Mouse (Mus musculus) kidney, embryonic 16.5 days (tissue): ENCODE data around the gene Cox8c. TPM values are rescaled to one million over a fixed set of nuclear protein-coding genes. Genes with fewer than 3 reads are reported as not detected.

ENCODE experiments used
- ATAC-seq: fragments of 200-750 bp; cut with Nextera tagmentation; 2 replicates; pipeline ENCODE4 v1.8.0; 2017; ENCODE audit warnings: moderate TSS enrichment; ENCODE audit not compliant: low FRiP score, low TSS enrichment
- H3K27ac ChIP-seq: fragments of 300-500 bp; sonication (generic); 2 replicates; pipeline ENCODE4 v1.5.1; 2014; ENCODE audit warnings: low read length
- H3K27me3 ChIP-seq: fragments of 300-500 bp; sonication (generic); 2 replicates; pipeline ENCODE4 v1.6.1; 2014; ENCODE audit warnings: low read length, control low read depth, mixed read lengths; ENCODE audit not compliant: insufficient read depth
- H3K36me3 ChIP-seq: fragments of 300-500 bp; sonication (generic); 2 replicates; pipeline ENCODE4 v1.6.1; 2014; ENCODE audit warnings: low read length, control low read depth, mixed read lengths; ENCODE audit not compliant: insufficient read depth
- H3K4me1 ChIP-seq: fragments of 300-500 bp; sonication (generic); 2 replicates; pipeline ENCODE4 v1.6.1; 2014; ENCODE audit warnings: low read length, control low read depth, mixed read lengths; ENCODE audit not compliant: insufficient read depth
- H3K4me2 ChIP-seq: fragments of 300-500 bp; sonication (generic); replicated peaks from 2 replicates; pipeline ENCODE4 v1.6.1; 2014; ENCODE audit warnings: low read depth, low read length
- H3K4me3 ChIP-seq: fragments of 300-500 bp; sonication (generic); 2 replicates; pipeline ENCODE4 v1.5.1; 2014; ENCODE audit warnings: mild to moderate bottlenecking, low read length
- H3K9ac ChIP-seq: fragments of 300-500 bp; sonication (generic); replicated peaks from 2 replicates; pipeline ENCODE4 v1.6.1; 2014; ENCODE audit warnings: low read length
- H3K9me3 ChIP-seq: fragments of 300-500 bp; sonication (generic); 2 replicates; pipeline ENCODE4 v1.6.1; 2016; ENCODE audit warnings: low read length, control low read depth
- WGBS: fragments of 180-500 bp; shearing (Covaris S2); extraction: QIAGEN DNeasy Blood & Tissue Kit; methylation state at CpG from one replicate; pipeline ENCODE4 v1.1.7; 2014; 5-methylcytosine and 5-hydroxymethylcytosine counted together
- polyA plus RNA-seq: library from polyadenylated mRNA; unstranded; fragments of >200 nt; fragmentation: Nextera tagmentation; extraction: Ambion mirVana; gene quantifications from 2 replicates; pipeline ENCODE4 v1.2.1, GENCODE M21; 2015

The Cox8c gene
- polyA plus RNA-seq, 1 experiment from 2014 or later: not detected

- ATAC-seq: no peak
- Histone ChIP-seq H3K4me2 (no peak overlapping the region), H3K27me3 (no peaks in the 10 kb centered on the region), H3K27ac (no peak overlapping the region), H3K9ac (no peak overlapping the region), H3K36me3 (no peaks in the 10 kb centered on the region), H3K4me3 (no peak overlapping the region), H3K4me1 (no peaks in the 10 kb centered on the region), H3K9me3 (0 out of 2 replicates have a peak, but pooled peaks cover 3% of the 10 kb centered on the region)
- 48% methylated on average over 5 of the region's 5 CpGs for WGBS
These were observed 10.5 kb upstream of the Cox8c start for GRCm38 (mm10) chr12:102888568-102888967.

GRCm38 (mm10) chr12:102908191-102908590 is 9.1 kb downstream of the Cox8c start:
- Histone ChIP-seq H3K4me1 (no peaks in the 10 kb centered on the region), H3K4me2 (no peak overlapping the region), H3K27me3 (no peaks in the 10 kb centered on the region), H3K9ac (no peak overlapping the region), H3K9me3 (no peaks in the 10 kb centered on the region), H3K4me3 (no peak overlapping the region), H3K27ac (no peak overlapping the region), H3K36me3 (no peaks in the 10 kb centered on the region)
- no peak for ATAC-seq
- 55% methylated on average over 3 of the region's 3 CpGs for WGBS

GRCm38 (mm10) chr12:102916073-102916472 is 17.0 kb downstream of the Cox8c start:
- 9% methylated on average over 2 of the region's 2 CpGs for WGBS
- Histone ChIP-seq H3K4me1 (no peaks in the 10 kb centered on the region), H3K27me3 (no peaks in the 10 kb centered on the region), H3K27ac (no peak overlapping the region), H3K4me2 (no peak overlapping the region), H3K4me3 (no peak overlapping the region), H3K9ac (no peak overlapping the region), H3K9me3 (no peaks in the 10 kb centered on the region), H3K36me3 (no peaks in the 10 kb centered on the region)
- no peak for ATAC-seq

GRCm38 (mm10) chr12:102929764-102930163 is 30.6 kb downstream of the Cox8c start:
- no peak overlapping the region for H3K4me2 ChIP-seq
- no peaks in the 10 kb centered on the region for H3K27me3 ChIP-seq
- 71% methylated on average over 4 of the region's 4 CpGs for WGBS
- H3K4me3 ChIP-seq: no peak overlapping the region
- H3K27ac ChIP-seq: no peak overlapping the region
- no peak for ATAC-seq
- no peak overlapping the region for H3K9ac ChIP-seq
- H3K36me3 ChIP-seq: no peaks in the 10 kb centered on the region
- H3K4me1 ChIP-seq: no peaks in the 10 kb centered on the region
- H3K9me3 ChIP-seq: no peaks in the 10 kb centered on the region

GRCm38 (mm10) chr12:102930335-102930734 is 31.2 kb downstream of the Cox8c start:
- Histone ChIP-seq H3K27me3 (no peaks in the 10 kb centered on the region), H3K36me3 (no peaks in the 10 kb centered on the region), H3K4me2 (no peak overlapping the region), H3K4me1 (no peaks in the 10 kb centered on the region), H3K9me3 (no peaks in the 10 kb centered on the region), H3K9ac (no peak overlapping the region), H3K27ac (no peak overlapping the region), H3K4me3 (no peak overlapping the region)
- 67% methylated on average over 1 of the region's 1 CpGs for WGBS
- ATAC-seq: no peak

- no peak for ATAC-seq
- no peak overlapping the region for H3K4me2 ChIP-seq
- no peaks in the 10 kb centered on the region for H3K27me3 ChIP-seq
- H3K9ac ChIP-seq: no peak overlapping the region
- H3K4me3 ChIP-seq: no peak overlapping the region
- no peaks in the 10 kb centered on the region for H3K4me1 ChIP-seq
- H3K9me3 ChIP-seq: no peaks in the 10 kb centered on the region
- WGBS: 91% methylated on average over 7 of the region's 7 CpGs
- no peaks in the 10 kb centered on the region for H3K36me3 ChIP-seq
- no peak overlapping the region for H3K27ac ChIP-seq
These were observed 31.7 kb downstream of the Cox8c start for GRCm38 (mm10) chr12:102930789-102931188.

GRCm38 (mm10) chr12:102935892-102936291 is 36.8 kb downstream of the Cox8c start:
- no peaks in the 10 kb centered on the region for H3K27me3 ChIP-seq
- WGBS: 39% methylated on average over 1 of the region's 1 CpGs
- H3K4me1 ChIP-seq: no peaks in the 10 kb centered on the region
- no peak overlapping the region for H3K4me2 ChIP-seq
- H3K27ac ChIP-seq: no peak overlapping the region
- H3K4me3 ChIP-seq: no peak overlapping the region
- ATAC-seq: no peak
- H3K9me3 ChIP-seq: 0 out of 2 replicates have a peak, but pooled peaks cover 2% of the 10 kb centered on the region
- no peak overlapping the region for H3K9ac ChIP-seq
- H3K36me3 ChIP-seq: no peaks in the 10 kb centered on the region

GRCm38 (mm10) chr12:102945571-102945970 is 46.5 kb downstream of the Cox8c start:
- no peak overlapping the region for H3K9ac ChIP-seq
- no peak overlapping the region for H3K4me2 ChIP-seq
- WGBS: 71% methylated on average over 1 of the region's 1 CpGs
- H3K27ac ChIP-seq: no peak overlapping the region
- H3K27me3 ChIP-seq: peaks cover 10% of the 10 kb centered on the region
- H3K9me3 ChIP-seq: 0 out of 2 replicates have a peak, but pooled peaks cover 3% of the 10 kb centered on the region
- no peaks in the 10 kb centered on the region for H3K36me3 ChIP-seq
- ATAC-seq: no peak
- H3K4me1 ChIP-seq: peaks cover 5% of the 10 kb centered on the region; the same call in 1 of the 2 replicates
- no peak overlapping the region for H3K4me3 ChIP-seq

GRCm38 (mm10) chr12:102947826-102948225 is 48.7 kb downstream of the Cox8c start:
- no peak overlapping the region for H3K4me2 ChIP-seq
- no peak overlapping the region for H3K9ac ChIP-seq
- no peak overlapping the region for H3K27ac ChIP-seq
- H3K27me3 ChIP-seq: peaks cover 10% of the 10 kb centered on the region
- no peaks in the 10 kb centered on the region for H3K9me3 ChIP-seq
- peaks cover 5% of the 10 kb centered on the region; the same call in 1 of the 2 replicates for H3K4me1 ChIP-seq
- no peak overlapping the region for H3K4me3 ChIP-seq
- no peaks in the 10 kb centered on the region for H3K36me3 ChIP-seq
- ATAC-seq: no peak
- 22% methylated on average over 10 of the region's 10 CpGs for WGBS

GRCm38 (mm10) chr12:102948778-102949394 is 49.8 kb downstream of the Cox8c start, which contains the start of gene Unc79:
TSS of gene Unc79 (plus strand) at chr12:102948859.
- Histone ChIP-seq H3K4me3 (peak within 1 kb of the TSS; percentile 56), H3K4me1 (peaks cover 5% of the 10 kb centered on the region; the same call in 1 of the 2 replicates), H3K27me3 (peaks cover 10% of the 10 kb centered on the region), H3K9ac (0 out of 2 replicates have a peak within 1 kb of the TSS, but pooled peaks have one; percentile 20), H3K9me3 (no peaks in the 10 kb centered on the region), H3K27ac (no peak within 1 kb of the TSS), H3K4me2 (peak within 1 kb of the TSS; percentile 86), H3K36me3 (no peaks in the 10 kb centered on the region)
- 0% methylated on average over 48 of the region's 48 CpGs for WGBS
- ATAC-seq: peak; percentile 85
